Mouse (Mus musculus) megakaryocyte-erythroid progenitor cell, adult 5-6 weeks (primary cell): ENCODE data around the gene Satb1. TPM values are rescaled to one million over a fixed set of nuclear protein-coding genes. Genes with fewer than 3 reads are reported as not detected.

Source experiments
- ATAC-seq: replicated peaks from 2 replicates; pipeline ENCODE4 v1.8.0; 2016; ENCODE audit warnings: mild to moderate bottlenecking, inconsistent platforms; ENCODE audit not compliant: severe bottlenecking, poor library complexity, low FRiP score, low TSS enrichment
- total RNA-seq, 2 experiments: library from RNA; stranded (forward) in 1 of 2; stranded (reverse) in 1 of 2; fragments of 200-1000, 215-1000 nt in 1 of 2; fragments of >200 nt in 1 of 2; fragmentation: Nextera tagmentation in 1 of 2; gene quantifications; 2 replicates each; pipeline ENCODE4 v1.2.3; 2014 to 2017

Gene Satb1
- total RNA-seq, 2 experiments from 2014 or later: 3.9 to 8.2 TPM

DNA sequence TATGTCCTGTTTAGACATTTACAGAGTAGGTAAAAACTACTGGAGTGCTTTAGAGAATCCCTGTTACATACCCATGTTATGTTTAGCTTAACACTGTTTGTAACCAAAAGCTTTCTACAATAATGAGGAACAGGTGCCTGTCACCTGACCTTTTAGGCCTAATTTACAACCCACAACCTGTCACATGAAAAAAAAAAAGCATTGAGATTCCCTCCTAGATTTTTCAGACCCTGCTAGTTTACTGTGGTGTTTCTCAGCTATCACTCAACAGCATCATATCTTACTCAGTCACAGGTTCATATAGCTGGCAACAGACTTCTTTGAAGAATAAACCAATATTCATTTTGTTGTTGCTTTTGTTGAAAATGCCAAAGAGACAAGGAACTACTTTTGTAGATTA lies 3.7 kb downstream of the Satb1 start:
- ATAC-seq: no peak

DNA sequence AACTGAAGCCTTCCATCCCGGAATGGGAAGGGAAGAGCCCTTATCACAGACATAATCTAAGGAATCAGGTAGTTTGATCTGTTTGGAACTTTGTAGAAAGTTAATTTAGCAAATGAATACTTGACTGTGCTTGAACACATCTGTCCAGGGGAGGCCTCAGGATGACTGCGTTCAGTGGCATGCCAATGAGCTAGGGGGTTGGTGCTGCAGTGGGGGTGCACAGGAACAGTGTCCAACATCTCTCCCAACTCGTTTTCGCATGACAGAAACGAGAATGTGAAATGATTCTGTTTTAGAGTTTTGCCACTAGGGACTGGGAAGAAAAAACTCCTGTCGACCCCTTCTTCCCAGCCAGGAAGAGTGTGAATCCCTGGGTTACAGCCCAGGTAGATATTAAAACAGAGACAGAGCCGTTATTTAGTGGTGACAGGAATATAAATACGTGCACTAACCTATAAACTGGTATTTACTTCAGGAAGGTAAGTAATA lies 5.1 kb downstream of the Satb1 start:
- ATAC-seq: no peak

DNA sequence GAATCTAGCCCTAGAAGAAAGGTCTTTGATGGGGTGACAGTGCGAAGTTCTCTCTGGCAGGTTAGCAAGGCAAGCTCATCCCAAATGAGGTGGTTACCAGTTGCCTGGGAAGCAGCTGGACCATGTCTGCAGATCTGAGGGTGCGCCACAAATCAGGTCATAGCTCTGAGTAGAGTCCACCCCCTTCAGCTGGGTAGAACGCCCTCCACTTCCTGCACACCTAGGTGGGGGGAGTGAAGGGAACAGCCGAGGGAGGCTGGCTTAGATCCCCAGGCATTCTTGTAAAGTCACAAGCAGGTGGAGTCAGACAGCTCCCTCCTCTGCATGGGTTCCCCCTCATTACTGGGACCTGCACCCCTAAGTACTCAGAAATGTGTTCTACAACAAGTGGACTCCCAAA lies 6.6 kb downstream of the Satb1 start:
- ATAC-seq: no peak

DNA sequence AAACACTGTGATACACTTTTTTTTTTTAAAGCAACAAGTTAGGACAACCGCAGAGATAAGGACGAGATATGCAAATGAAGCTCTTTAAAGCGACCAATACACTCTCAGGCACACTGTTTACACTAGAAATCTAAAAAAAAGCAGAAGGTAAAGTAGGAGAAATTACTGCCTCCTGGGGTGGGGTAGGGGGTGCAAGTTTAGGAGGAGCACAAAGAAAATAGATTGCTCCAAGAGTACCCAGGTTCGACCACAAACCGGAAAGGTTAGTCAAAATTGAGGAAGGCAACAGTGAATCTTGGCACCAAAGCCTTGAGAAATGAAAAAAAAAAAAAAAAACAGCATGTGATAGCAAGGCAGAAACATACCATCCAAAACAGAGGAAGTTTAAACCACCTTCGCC lies 18.8 kb downstream of the Satb1 start:
- ATAC-seq: peak; percentile 50

DNA sequence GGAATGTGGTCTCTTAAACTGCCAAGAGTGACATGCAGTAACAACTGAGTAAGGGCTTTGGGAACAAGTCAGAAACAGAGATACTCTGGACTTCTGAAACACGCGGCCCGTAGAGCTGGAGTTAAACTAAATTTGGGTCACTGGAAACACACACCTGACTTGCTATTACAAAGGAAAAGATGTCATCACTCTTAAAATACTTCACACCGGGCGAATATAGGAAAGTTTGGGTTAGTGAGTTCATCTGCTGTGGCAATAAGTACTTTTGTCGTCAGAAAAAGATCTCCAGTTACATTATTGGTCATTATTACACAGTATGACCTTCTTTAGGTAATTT lies 19.3 kb downstream of the Satb1 start:
- no peak for ATAC-seq

DNA sequence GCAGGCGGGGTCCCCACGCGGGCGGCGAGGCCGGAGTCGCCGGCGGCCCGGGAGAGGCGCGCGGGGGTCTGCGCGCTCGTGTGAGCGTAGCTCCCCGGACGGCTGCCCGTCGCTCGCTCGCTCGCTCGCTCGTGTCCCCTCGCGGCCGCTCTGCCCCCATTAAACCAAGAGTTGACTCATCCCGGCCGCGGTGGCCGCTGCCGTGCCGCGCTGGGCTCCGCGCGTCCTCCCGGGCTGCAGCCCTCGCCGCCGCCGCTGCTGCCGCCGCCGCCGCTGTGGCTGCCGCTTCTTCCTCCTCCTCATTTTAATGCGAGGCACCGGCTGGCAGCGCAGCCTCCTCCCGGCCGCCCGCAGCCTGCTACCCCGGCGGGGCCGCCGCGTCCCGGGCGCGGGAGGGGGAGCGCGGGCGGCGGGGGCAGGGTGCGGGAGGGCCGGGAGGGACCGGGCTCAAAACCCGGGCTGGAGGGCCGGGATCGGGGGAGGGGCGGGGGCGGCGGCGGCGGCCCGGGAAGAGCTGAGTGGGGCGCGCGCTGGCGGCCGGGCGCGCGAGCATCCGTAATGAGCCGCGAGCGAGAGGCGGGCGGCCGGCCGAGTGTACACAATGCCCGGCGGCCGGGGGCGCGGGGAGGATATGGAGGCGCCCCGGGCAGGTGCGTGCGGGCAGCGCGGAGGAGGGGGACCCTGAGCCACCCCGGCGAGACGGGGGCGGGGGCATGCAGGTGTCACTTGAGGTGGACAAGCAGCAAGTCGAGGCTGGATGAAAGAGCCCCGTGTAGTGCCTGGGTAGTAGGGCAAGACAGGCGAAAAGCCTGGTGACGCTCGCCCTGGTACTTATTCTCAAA lies 19.9 kb downstream of the Satb1 start:
- ATAC-seq: peak; percentile 36; the same call in 1 of the 2 replicates

DNA sequence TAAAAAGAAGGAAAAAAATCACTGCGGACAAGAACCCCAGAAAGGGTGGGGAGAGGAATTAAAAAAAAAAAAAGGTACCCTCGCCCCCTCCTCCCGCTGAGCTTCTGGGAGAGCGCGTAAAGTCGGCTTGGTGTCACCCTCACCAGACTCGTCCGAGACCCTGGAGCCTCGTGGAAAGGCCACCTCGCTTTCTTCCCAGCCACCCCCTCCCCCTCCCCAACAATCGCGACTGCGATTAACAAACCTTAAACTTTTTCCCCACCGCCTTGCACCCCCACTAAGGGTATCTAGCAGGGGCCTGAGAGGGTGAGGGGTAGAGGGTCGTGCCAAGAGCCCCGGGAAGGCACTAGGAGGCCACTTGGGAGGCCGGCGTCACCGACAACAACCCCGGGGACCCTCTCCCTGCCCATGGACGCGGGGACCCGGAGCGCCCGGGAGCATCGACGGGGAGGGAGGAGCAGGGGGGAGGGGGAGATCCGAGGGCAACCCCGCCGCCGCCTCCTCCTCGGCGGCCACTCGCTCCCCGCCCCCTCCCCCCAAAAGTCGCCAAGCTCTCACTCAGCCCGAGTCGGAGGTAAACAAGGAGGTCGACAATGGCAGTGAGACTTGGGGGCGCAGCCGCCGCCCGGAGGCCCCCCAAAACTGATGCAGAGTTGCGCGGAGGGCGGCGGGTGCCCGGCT lies 20.7 kb downstream of the Satb1 start:
- no peak for ATAC-seq

GRCm38 (mm10) chr17:51811911-51812260 lies 21.2 kb downstream of the Satb1 start:
- no peak for ATAC-seq

DNA sequence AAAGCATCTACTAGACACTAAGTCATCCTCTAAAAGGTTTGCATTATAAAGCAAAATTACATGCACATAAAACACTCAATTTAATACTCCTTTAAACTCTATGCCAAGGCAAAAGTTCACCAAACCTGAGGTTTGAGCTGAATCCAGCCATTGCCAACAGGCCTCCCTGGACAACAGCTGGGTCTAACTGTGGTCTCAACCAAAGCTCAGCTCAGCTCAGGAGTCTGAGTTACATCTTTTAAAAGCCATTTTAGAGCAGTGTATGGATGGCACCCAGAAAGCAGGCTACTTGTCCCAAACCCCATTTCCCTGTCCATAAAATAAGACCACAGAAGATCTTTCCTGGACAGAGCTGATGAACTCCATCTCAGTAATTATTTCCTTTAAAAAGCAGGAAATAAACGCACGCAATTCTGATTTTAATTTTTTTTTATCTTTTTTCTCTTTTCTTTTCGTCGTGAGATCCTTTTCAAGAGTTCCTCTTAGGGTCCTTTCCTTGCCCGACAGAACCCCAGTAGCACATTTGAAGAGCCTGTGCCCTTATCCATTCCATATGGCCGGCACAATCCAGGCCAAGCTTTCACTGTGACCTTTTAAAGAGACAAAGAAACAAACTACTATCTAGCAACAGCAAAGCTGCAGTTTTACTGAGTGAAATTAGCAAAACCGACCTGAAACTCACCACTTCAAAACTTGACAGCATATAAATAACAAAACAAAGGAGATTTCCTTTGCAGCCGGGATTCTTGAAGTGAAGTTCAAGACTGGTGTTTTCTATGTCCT lies 21.8 kb downstream of the Satb1 start:
- peak; percentile 48; the same call in 1 of the 2 replicates for ATAC-seq

DNA sequence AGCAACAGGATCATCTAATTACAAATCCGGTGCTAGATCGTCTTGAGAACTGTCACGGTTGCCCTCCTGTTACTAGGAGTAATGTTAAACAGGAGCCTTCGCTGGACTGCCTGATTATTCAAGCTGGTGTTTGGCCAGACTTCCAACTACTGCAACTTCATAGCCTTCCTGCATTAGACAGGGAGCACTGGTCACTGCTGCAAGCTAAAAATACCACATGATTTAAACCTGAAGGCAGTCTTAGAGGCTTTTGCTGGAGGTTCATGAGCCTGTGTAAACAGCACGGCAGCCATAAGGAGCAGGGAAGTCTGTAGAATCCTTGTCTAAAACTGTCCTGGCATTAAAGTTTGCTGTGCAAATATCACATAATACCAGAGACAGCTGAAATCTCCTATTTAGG lies 25.7 kb downstream of the Satb1 start:
- no peak for ATAC-seq

DNA sequence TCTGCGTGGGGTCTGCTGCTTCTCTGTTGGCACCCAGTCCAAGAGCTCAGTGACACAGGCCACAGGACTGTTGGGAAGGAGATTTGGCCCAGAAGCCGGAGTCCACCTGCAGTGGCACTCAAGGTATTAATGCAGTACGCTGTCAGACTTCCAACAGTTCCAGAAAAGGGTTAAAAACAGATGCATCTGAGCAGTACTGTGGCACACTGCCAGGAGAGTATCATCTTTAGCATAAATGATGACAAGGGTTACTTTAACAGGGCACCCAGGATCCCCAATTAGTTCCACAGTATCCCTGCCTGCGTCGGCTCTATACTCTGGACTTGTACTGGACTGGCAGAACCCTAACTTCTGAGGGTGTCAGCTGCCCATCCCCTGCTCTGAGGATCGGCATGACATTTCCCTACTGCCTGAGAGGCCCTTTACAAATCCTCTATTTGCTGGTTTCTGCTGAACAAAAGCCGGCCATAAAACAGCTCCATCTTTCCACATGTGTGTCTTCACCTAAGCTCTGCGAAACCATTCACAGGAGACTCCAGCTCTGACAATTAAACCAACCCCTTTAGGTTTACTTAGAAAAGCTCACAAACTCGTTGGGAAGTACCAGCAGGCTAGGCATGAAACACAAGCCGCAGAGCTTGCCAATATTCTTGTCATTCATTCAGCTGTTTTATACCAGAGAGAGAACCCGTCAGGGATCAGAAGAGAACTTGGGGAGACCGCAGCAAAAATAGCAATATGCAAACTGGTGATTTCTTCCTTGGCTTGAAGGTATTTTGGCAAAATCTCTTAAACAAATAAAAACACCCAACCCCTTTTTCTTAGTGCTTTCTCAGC lies 26.7 kb downstream of the Satb1 start:
- ATAC-seq: no peak

DNA sequence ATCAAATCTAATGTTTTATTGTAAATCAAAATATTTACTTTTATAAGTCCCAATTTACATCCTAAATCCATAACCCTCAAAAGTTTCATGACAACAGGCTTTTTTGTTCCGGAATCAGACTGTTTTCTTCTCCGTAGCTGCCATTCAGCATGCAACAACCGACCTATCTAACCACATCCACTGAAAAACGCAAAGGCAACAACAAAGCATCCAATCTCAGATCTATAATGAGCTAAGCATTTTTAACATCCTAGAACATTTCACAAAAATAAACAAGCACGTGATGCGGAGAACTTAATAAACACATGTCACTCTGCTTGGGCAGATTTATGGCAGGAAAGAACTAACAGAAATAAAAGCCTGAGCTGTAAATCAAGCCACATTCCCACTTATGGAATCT lies 32.9 kb downstream of the Satb1 start:
- no peak for ATAC-seq

- ATAC-seq: 0 out of 2 replicates have a peak, but pooled peaks have one; percentile 61
Measured at GRCm38 (mm10) chr17:51796459-51796858, 36.6 kb downstream of the Satb1 start.

DNA sequence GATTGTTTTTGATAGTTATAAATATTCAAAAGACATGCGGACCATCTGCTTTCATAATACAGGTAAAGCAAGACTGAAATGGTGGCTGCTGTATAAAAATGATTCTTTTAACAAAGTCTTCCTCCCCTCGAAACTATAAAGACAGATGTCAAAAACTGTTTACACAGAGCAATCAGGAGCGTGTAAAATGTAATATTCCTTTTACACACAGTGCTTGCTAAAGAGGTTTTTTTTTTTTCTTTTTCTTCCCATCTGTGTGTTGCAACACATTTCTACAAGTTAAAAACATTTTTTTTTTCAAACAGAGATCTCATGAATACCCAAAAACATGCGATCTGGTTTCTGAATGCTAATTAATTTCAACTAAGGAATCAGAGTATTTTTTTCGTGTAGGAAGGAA lies 41.9 kb downstream of the Satb1 start:
- no peak for ATAC-seq

- ATAC-seq: no peak
Measured at GRCm38 (mm10) chr17:51790387-51791060, 42.6 kb downstream of the Satb1 start.

- ATAC-seq: no peak
Measured at GRCm38 (mm10) chr17:51789777-51790176, 43.3 kb downstream of the Satb1 start.

DNA sequence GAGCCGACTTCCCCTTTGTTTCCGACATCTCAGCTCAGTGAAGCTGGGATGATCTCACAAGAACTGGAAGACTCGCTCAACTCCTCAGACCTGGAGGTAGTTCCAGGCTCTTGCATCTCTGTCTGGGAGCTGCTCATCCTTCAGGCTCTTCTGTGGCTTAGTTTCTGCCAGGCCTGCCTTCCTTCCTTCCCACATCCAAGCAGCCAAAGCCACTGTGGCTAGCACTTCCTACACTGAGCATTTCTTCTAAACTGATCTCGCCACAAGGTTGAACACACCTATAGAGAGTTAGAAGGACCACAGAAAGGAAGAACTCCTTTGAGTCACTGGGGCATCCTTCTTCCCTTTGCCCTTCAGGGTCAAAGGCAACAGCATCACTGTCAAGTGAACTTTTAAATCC lies 44.0 kb downstream of the Satb1 start:
- ATAC-seq: no peak

- ATAC-seq: no peak
Measured at GRCm38 (mm10) chr17:51787955-51788354, 45.1 kb downstream of the Satb1 start.

DNA sequence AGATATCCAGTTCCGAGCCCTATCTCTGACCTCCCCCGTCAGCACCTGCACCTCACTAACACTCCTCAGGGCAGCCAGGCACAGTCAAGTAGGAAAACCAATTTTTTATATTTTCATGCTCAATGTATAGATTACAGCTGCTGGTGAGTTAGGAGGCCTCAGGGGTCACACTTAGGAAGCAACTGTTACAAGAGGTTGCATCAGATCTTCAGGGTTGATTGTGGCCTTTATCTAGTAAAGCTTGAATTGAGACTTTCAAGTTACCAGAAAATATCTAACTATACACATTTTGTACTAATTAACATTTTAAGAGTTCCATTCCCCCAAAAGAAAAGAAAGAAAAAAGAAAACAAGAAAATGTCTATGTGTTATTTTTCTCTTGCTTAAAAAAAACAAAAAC lies 47.0 kb downstream of the Satb1 start:
- no peak for ATAC-seq
